Mouse (Mus musculus): ENCODE measurements around the gene Arhgap20. TPM values are rescaled to one million over a fixed set of nuclear protein-coding genes. Genes with fewer than 3 reads are reported as not detected.

Arhgap20 gene
- polyA plus RNA-seq, 1 experiment from 2014 or later: 2.8 TPM

DNA sequence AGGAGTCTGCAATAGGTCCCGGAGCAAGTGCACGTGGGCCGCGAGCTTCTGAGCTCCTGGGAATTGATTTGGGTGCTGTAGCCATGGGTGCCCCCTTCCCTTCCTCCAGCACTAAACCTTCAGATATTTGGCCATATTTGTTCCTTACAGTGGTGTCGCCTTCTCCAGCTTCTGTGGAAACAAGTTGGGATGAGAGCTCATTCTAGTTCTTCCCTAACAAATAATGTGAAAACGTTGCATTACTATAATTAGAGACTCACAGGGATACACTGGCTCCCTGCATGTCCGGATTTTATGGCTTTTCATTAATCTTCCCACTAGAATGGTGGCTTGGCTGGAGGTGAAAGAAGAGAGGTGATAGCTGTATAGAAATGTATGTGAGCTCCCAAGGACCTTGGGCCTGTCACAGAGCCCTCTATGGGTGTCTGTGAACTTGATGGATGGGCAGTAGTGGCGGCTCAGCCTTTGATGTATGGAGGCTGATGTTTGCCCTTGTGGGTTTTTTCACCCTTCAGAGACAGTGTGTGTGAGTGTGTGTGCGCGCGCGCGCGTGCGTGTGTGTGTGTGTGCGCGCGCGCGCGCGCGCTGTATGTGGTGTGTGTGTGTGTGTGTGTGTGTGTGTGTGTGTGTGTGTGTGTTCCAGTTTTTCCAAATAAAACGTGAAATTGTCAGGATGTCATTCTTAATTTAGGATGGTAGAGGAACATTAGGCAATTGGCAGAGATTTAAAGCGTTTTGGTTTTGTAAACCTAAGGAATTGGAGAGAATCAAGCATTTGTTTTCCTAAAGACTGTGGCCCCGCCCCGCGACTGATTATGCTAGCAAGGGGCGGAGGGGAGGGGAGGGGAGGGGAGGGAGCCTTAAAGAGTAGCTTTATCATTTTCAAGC, 1.3 kb downstream of the Arhgap20 start:
- Histone ChIP-seq H3K4me1 (peaks cover 17% of the 10 kb centered on the region), H3K36me3 (no peaks in the 10 kb centered on the region), H3K27me3 (replicated peaks) (peaks cover 12% of the 10 kb centered on the region), H3K27ac (no peak overlapping the region), H3K4me3 (replicated peaks) (peak overlapping the region; percentile 59), H3K9ac (no peak overlapping the region; the same call in 1 of the 2 replicates), H3K4me2 (peak overlapping the region; percentile 98), H3K9me3 (no peaks in the 10 kb centered on the region)
- 2% methylated on average over 29 of the region's 29 CpGs for WGBS
- no peak for ATAC-seq (ENCODE audit: insufficient read depth, low FRiP score, low read depth)

DNA sequence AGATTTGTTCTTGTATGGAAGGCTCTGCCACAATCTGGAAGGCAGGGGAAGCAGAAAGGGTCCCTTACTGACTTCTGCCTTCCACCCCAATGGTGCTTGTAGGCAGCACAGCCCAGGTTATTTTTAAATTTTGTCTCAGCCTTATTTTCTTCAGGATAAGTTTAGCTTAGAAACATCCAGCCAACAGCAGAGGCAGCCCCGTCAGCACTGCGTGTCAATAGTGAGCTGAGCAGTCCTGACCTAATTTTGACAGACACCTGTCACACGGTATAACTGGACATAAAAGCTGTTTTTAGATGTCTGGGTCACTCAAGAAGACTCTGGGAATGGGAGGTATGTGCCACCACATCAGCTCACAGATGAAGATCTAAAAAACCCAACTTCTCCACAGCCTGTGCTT, 9.1 kb downstream of the Arhgap20 start:
- Histone ChIP-seq H3K27ac (no peak overlapping the region), H3K9ac (no peak overlapping the region), H3K4me3 (replicated peaks) (no peak overlapping the region), H3K4me1 (no peaks in the 10 kb centered on the region), H3K36me3 (no peaks in the 10 kb centered on the region), H3K4me2 (no peak overlapping the region), H3K9me3 (no peaks in the 10 kb centered on the region), H3K27me3 (replicated peaks) (no peaks in the 10 kb centered on the region)
- 83% methylated on average over 3 of the region's 3 CpGs for WGBS
- no peak for ATAC-seq (ENCODE audit: insufficient read depth, low FRiP score, low read depth)

DNA sequence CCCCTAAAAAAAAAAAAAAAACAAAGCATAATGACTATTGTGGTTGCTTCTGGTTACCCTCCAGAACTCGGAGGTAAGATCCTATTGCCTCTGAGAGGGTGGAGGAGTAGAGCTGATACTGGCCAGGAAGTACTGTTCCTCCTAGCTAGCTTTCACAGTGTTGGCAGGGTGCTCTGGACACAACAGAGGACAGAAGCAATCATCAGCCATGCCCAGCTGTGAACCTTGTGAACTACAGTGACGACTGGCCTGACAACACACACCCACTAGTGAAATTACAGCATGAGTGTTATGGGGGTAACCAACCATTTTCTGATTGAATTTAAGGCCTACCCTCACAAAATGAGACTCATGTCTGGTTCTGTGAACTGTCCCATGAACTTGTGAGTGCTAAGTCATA, 11.3 kb downstream of the Arhgap20 start:
- no peak for ATAC-seq (ENCODE audit: insufficient read depth, low FRiP score, low read depth)
- no peak overlapping the region for H3K4me2 ChIP-seq
- H3K4me1 ChIP-seq: no peaks in the 10 kb centered on the region
- H3K9me3 ChIP-seq: no peaks in the 10 kb centered on the region
- H3K36me3 ChIP-seq: no peaks in the 10 kb centered on the region
- no peak overlapping the region for H3K9ac ChIP-seq
- 73% methylated on average over 2 of the region's 2 CpGs for WGBS
- H3K27me3 ChIP-seq (replicated peaks): no peaks in the 10 kb centered on the region
- no peak overlapping the region for H3K27ac ChIP-seq
- H3K4me3 ChIP-seq (replicated peaks): no peak overlapping the region

DNA sequence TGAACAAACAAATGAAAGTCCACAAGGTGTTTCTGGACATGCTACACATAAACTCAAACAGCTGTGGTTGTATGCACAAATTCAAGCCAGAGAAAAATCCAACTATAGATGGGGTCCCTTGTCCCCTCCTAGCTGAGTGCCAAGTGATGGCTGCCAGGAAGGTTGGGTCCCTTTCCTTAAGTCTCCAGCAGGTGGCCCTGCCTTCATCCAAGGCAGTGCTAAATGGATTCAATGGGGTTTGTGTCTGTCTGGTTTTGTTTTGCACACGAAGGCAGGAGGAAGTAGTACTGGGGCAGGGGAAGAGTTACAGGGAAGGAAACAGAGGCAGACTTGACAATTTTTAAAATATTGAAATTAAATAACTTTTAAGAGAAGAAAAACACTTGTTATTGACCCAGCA, 12.0 kb downstream of the Arhgap20 start:
- Histone ChIP-seq H3K4me3 (replicated peaks) (no peak overlapping the region), H3K27me3 (replicated peaks) (no peaks in the 10 kb centered on the region), H3K36me3 (no peaks in the 10 kb centered on the region), H3K9me3 (no peaks in the 10 kb centered on the region), H3K4me1 (no peaks in the 10 kb centered on the region), H3K4me2 (no peak overlapping the region), H3K27ac (no peak overlapping the region), H3K9ac (no peak overlapping the region)
- 9% methylated on average over 1 of the region's 1 CpGs for WGBS
- ATAC-seq (ENCODE audit: insufficient read depth, low FRiP score, low read depth): no peak

DNA sequence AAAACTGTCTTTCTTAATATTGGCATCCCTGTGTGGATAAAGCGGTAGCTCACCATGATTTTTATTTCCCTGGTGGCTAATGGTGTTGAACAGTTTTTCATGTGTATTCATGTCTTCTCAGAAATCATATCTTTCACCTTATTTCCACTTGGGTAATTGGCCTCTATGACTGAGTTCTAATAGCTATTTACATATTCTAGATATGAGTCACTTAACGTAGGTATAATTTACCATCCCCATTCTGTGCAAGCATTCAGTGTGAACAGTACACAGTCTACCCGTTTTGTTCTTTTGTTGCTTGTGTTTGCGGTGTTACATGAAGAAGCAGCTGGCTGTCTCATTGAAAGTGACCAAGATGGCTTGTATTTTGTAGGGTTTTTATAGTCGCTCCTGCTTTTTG, 14.1 kb downstream of the Arhgap20 start:
- 84% methylated on average over 5 of the region's 5 CpGs for WGBS
- no peak for ATAC-seq (ENCODE audit: insufficient read depth, low FRiP score, low read depth)

GRCm38 (mm10) chr9:51781092-51781491, 16.0 kb downstream of the Arhgap20 start:
- Histone ChIP-seq H3K9me3 (no peaks in the 10 kb centered on the region), H3K9ac (no peak overlapping the region), H3K27ac (no peak overlapping the region), H3K36me3 (no peaks in the 10 kb centered on the region), H3K4me2 (no peak overlapping the region), H3K4me1 (no peaks in the 10 kb centered on the region), H3K4me3 (replicated peaks) (no peak overlapping the region), H3K27me3 (replicated peaks) (no peaks in the 10 kb centered on the region)
- ATAC-seq (ENCODE audit: insufficient read depth, low FRiP score, low read depth): no peak
- 77% methylated on average over 7 of the region's 7 CpGs for WGBS

More for the DNA sequence above, 14.1 kb downstream of the Arhgap20 start:
- Histone ChIP-seq H3K4me2 (no peak overlapping the region), H3K9ac (no peak overlapping the region), H3K9me3 (no peaks in the 10 kb centered on the region), H3K4me3 (replicated peaks) (no peak overlapping the region), H3K27ac (no peak overlapping the region), H3K4me1 (no peaks in the 10 kb centered on the region), H3K36me3 (no peaks in the 10 kb centered on the region), H3K27me3 (replicated peaks) (no peaks in the 10 kb centered on the region)

GRCm38 (mm10) chr9:51787380-51787779, 22.2 kb downstream of the Arhgap20 start:
- ATAC-seq (ENCODE audit: insufficient read depth, low FRiP score, low read depth): no peak
- no peak overlapping the region for H3K4me3 ChIP-seq (replicated peaks)
- WGBS: 45% methylated on average over 6 of the region's 6 CpGs

DNA sequence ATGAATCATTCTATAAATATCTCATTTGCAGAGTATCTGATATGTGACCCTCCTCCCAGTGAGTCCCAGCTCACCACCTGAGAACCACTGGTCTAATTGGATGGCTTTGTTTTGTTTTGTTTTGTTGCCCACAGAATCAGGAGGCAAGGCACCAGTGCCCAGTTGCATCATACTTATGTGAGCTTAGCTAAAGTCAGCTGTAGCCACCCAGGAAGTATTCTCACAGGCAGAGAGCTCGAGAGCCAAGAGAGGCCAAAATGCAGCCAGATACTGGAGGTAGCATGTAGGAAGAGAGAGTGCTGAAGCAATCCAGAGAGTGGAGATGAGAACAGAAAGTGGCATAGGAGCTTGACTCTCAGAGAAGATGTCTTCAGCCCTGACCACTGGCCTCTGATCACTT, 23.3 kb downstream of the Arhgap20 start:
- Histone ChIP-seq H3K27ac (no peak overlapping the region), H3K9ac (no peak overlapping the region), H3K4me3 (replicated peaks) (no peak overlapping the region), H3K36me3 (no peaks in the 10 kb centered on the region), H3K9me3 (no peaks in the 10 kb centered on the region), H3K4me1 (no peaks in the 10 kb centered on the region), H3K4me2 (no peak overlapping the region), H3K27me3 (replicated peaks) (no peaks in the 10 kb centered on the region)
- no peak for ATAC-seq (ENCODE audit: insufficient read depth, low FRiP score, low read depth)
- 56% methylated on average over 1 of the region's 1 CpGs for WGBS

More at GRCm38 (mm10) chr9:51787380-51787779, 22.2 kb downstream of the Arhgap20 start:
- Histone ChIP-seq H3K4me1 (no peaks in the 10 kb centered on the region), H3K4me2 (no peak overlapping the region), H3K36me3 (no peaks in the 10 kb centered on the region), H3K27me3 (replicated peaks) (no peaks in the 10 kb centered on the region), H3K27ac (no peak overlapping the region), H3K9ac (no peak overlapping the region), H3K9me3 (no peaks in the 10 kb centered on the region)

DNA sequence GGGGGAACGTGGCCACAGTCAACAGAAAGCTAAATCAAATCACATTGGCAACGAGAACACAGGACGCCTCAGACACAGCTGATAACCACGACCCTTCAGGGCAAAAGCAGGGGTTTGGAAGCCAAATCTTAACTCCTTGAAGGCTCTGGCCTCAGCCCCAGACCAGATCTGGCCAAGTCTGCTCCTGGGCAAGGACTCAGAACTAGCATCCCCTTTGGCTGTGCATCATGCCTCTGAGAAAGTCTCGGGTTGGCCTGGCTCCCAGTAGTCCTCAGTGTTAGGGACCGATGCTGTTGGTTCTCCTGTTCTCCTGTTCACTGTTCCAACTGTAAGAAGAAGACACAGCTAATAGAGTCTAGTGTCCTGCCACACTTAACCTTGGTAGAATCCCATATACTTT, 30.1 kb downstream of the Arhgap20 start:
- Histone ChIP-seq H3K27ac (no peak overlapping the region), H3K4me3 (replicated peaks) (no peak overlapping the region), H3K9me3 (no peaks in the 10 kb centered on the region), H3K9ac (no peak overlapping the region), H3K4me2 (no peak overlapping the region), H3K4me1 (no peaks in the 10 kb centered on the region), H3K36me3 (no peaks in the 10 kb centered on the region), H3K27me3 (replicated peaks) (no peaks in the 10 kb centered on the region)
- WGBS: 65% methylated on average over 6 of the region's 6 CpGs
- no peak for ATAC-seq (ENCODE audit: insufficient read depth, low FRiP score, low read depth)

DNA sequence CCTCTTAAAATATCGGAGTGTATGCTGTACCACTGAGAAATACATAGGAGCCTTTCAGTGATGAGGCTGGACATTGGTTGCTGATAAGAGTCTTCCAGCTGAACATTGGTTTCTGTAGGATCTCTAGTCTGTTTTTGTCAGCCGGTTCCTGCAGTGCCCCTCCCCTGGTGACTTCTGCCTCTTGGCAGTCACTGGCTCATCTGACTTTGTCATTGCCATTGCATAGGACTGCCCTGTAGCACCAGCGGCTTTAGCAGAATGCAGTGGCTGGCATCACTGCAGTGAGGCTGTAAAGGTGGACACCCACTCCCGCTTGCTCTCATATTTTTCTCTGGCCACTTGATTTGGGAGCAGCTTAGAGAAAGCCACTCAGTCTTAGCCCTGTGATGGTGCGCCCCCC, 33.1 kb downstream of the Arhgap20 start:
- H3K4me3 ChIP-seq (replicated peaks): no peak overlapping the region
- H3K36me3 ChIP-seq: no peaks in the 10 kb centered on the region
- no peaks in the 10 kb centered on the region for H3K9me3 ChIP-seq
- WGBS: 81% methylated on average over 5 of the region's 5 CpGs
- no peak overlapping the region for H3K9ac ChIP-seq
- no peaks in the 10 kb centered on the region for H3K27me3 ChIP-seq (replicated peaks)
- H3K4me2 ChIP-seq: no peak overlapping the region
- no peak overlapping the region for H3K27ac ChIP-seq
- no peak for ATAC-seq (ENCODE audit: insufficient read depth, low FRiP score, low read depth)
- H3K4me1 ChIP-seq: no peaks in the 10 kb centered on the region

GRCm38 (mm10) chr9:51799156-51799555, 34.0 kb downstream of the Arhgap20 start:
- Histone ChIP-seq H3K9me3 (no peaks in the 10 kb centered on the region), H3K9ac (no peak overlapping the region), H3K4me2 (no peak overlapping the region), H3K27me3 (replicated peaks) (no peaks in the 10 kb centered on the region), H3K27ac (no peak overlapping the region), H3K36me3 (no peaks in the 10 kb centered on the region), H3K4me1 (no peaks in the 10 kb centered on the region), H3K4me3 (replicated peaks) (no peak overlapping the region)
- 76% methylated on average over 9 of the region's 9 CpGs for WGBS
- no peak for ATAC-seq (ENCODE audit: insufficient read depth, low FRiP score, low read depth)

DNA sequence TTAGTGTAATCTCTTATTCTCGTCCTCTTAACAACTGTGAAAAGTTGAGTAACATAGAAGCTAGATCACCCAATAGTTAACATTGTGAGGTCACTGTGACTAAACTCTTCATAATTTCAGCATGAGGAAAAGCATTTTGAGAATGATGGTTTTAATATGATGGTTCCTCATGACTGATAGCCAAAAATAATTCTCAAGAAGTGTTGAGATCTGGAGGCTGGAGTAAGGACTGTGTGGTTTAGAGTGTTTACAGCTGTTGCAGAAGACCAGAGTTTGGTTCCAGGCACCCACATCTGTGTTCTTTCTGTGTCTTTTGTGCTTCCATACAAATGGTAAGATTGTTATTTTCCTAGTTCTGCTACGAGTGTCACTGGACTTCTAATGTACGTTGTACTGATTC, 42.1 kb downstream of the Arhgap20 start:
- Histone ChIP-seq H3K27me3 (replicated peaks) (no peaks in the 10 kb centered on the region), H3K27ac (no peak overlapping the region), H3K9ac (no peak overlapping the region), H3K36me3 (no peaks in the 10 kb centered on the region), H3K4me2 (no peak overlapping the region), H3K9me3 (no peaks in the 10 kb centered on the region), H3K4me3 (replicated peaks) (no peak overlapping the region), H3K4me1 (no peaks in the 10 kb centered on the region)
- no peak for ATAC-seq (ENCODE audit: insufficient read depth, low FRiP score, low read depth)
- WGBS: 61% methylated on average over 3 of the region's 3 CpGs
